Mouse (Mus musculus): ENCODE data around the gene Umod. TPM values are rescaled to one million over a fixed set of nuclear protein-coding genes. Genes with fewer than 3 reads are reported as not detected.

Gene Umod
- total and polyA plus RNA-seq, 3 experiments = not detected

- DNase-seq (ENCODE audit: low read depth, low spot score) = no peak
- Histone ChIP-seq H3K27ac (ENCODE audit: control insufficient read depth, low read depth, low read length) (no peak overlapping the region), H3K9ac (ENCODE audit: control insufficient read depth, low read depth, low read length, poor library complexity, severe bottlenecking) (no peak overlapping the region), H3K36me3 (ENCODE audit: control insufficient read depth in 1 of 2, insufficient read depth in 2 of 2, low read length in 2 of 2) (no peaks in the 10 kb centered on the region), H3K9me3 (replicated peaks; ENCODE audit: insufficient read depth, low read length) (no peaks in the 10 kb centered on the region), H3K4me1 (ENCODE audit: control insufficient read depth in 1 of 2, insufficient read depth in 2 of 2, low read length in 2 of 2) (no peaks in the 10 kb centered on the region), H3K4me3 (ENCODE audit: control insufficient read depth in 1 of 2, insufficient read depth in 1 of 2, low read depth in 2 of 2, low read length in 2 of 2) (no peak overlapping the region), H3K27me3 (ENCODE audit: control insufficient read depth in 1 of 2, insufficient read depth in 2 of 2, low read length in 2 of 2) (no peaks in the 10 kb centered on the region), H3K79me2 (ENCODE audit: control insufficient read depth, insufficient read depth, low read length, poor library complexity) (no peaks in the 10 kb centered on the region)
- no peak for TF ChIP-seq GABPA (IDR thresholded peaks at IDR 0.05; ENCODE audit: low read depth, low read length)
- no peak for TF ChIP-seq GATA1 (IDR thresholded peaks at IDR 0.05; ENCODE audit: low read depth, low read length)
- no peak for TF ChIP-seq ELF1 (IDR thresholded peaks at IDR 0.05; ENCODE audit: low read depth, low read length)
- TF ChIP-seq CTCF (IDR thresholded peaks at IDR 0.05 in 2 of 3, conservative IDR thresholded peaks at IDR 0.05 in 1 of 3; ENCODE audit: control insufficient read depth in 1 of 3, insufficient read depth in 1 of 3, low read depth in 2 of 3, low read length in 3 of 3, poor library complexity in 1 of 3, severe bottlenecking in 1 of 3) = no peak
- TF ChIP-seq EP300 (IDR thresholded peaks at IDR 0.05; ENCODE audit: low read depth in 1 of 2, low read length in 2 of 2) = no peak
- TF ChIP-seq ZNF384 (IDR thresholded peaks at IDR 0.05; ENCODE audit: low read depth, low read length) = no peak
- no peak for TF ChIP-seq E2F4 (IDR thresholded peaks at IDR 0.05; ENCODE audit: borderline replicate concordance, low read depth, low read length)
- TF ChIP-seq ZMIZ1 (IDR thresholded peaks at IDR 0.05; ENCODE audit: low read depth, low read length) = no peak
- no peak for TF ChIP-seq HCFC1 (IDR thresholded peaks at IDR 0.05; ENCODE audit: low read depth, low read length)
- no peak for TF ChIP-seq POLR2AphosphoS2 (IDR thresholded peaks at IDR 0.05; ENCODE audit: low read length)
- no peak for TF ChIP-seq CHD1 (IDR thresholded peaks at IDR 0.05; ENCODE audit: low read depth, low read length)
- TF ChIP-seq ZKSCAN1 (IDR thresholded peaks at IDR 0.05; ENCODE audit: low read depth, low read length) = no peak
- no peak for TF ChIP-seq MXI1 (IDR thresholded peaks at IDR 0.05; ENCODE audit: low read depth, low read length)
- TF ChIP-seq MEF2A (IDR thresholded peaks at IDR 0.05; ENCODE audit: extremely low read depth, insufficient replicate concordance, low read depth, low read length, poor library complexity, severe bottlenecking) = no peak
- no peak for TF ChIP-seq NELFE (IDR thresholded peaks at IDR 0.05; ENCODE audit: low read depth, low read length)
- TF ChIP-seq SMC3 (IDR thresholded peaks at IDR 0.05; ENCODE audit: low read depth, low read length) = no peak
- TF ChIP-seq USF1 (IDR thresholded peaks at IDR 0.05; ENCODE audit: low read depth, low read length) = no peak
- TF ChIP-seq UBTF (IDR thresholded peaks at IDR 0.05; ENCODE audit: borderline replicate concordance, insufficient read depth, low read depth, low read length) = no peak
- no peak for TF ChIP-seq ETS1 (IDR thresholded peaks at IDR 0.05; ENCODE audit: low read depth, low read length)
- no peak for TF ChIP-seq USF2 (IDR thresholded peaks at IDR 0.05; ENCODE audit: borderline replicate concordance in 1 of 2, insufficient read depth in 1 of 2, low read depth in 1 of 2, low read length in 2 of 2)
Measured at GRCm38 (mm10) chr7:119490041-119490780, 11.1 kb upstream of the Umod start.
